Mouse (Mus musculus): ENCODE data around the gene Myo1h.

Myo1h gene

GRCm38 (mm10) chr5:114296693-114297631, 8.0 kb downstream of the Myo1h start:
- no peak for DNase-seq (ENCODE audit: low spot score)

- DNase-seq (ENCODE audit: low spot score) = no peak
These were observed 9.4 kb downstream of the Myo1h start for GRCm38 (mm10) chr5:114298212-114298894.

GRCm38 (mm10) chr5:114299156-114299855, 10.3 kb downstream of the Myo1h start:
- no peak for DNase-seq (ENCODE audit: low spot score)

DNA sequence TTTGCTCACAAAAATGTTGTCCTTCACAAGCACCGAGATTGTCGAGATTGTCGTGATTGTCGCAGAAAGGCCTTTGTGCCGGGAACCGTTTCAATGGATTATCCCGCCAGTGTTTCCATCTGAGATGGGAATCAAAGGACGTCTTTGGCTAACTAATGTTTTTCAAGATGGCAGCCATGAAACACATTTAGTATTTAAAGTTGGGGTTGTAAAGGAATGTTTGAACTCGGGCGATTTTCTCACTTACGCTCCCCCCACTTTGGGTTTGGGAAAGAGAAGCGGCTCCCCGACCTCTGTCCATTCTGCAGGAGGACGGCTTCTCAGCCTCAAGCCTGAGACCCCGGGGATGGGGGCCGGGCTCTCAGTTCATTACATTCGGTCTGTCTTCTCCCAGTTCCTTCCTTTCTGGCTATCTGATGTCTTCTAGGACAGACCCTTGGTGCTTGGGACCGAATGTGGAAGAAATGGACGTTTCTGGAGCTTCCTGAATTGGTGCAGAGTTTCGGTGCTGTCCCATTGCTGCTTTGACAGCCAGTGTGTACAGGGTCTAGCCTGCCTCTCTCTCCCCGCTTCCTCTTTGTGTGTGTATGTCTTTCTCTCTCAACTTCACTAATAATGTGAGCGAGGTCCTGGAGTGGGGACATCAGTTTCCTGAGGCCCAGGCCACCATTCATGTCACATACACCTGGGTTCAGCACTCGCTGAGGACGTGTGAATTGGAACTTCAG, 11.1 kb downstream of the Myo1h start:
- no peak for DNase-seq (ENCODE audit: low spot score)

DNA sequence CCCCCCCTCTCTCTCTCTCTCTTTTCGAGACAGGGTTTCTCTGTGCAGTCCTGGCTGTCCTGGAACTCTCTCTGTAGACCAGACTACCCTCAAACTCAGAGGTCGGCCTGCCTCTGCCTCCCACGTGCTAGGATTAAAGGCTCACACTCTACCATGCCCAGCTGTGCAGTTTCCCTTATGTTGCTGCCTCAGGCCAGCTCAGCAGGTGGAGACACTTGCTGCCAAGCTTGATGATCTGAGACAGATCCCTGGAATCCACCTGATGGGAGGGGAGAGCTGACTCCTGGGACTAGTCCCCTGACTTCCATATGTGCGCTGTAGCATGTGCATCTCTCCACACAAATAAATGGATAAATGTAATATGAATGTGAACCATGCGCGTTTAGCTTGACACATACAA, 14.2 kb downstream of the Myo1h start:
- DNase-seq (ENCODE audit: low spot score) = no peak

- DNase-seq (ENCODE audit: low spot score) = no peak
These were observed 17.5 kb downstream of the Myo1h start for GRCm38 (mm10) chr5:114306496-114306895.

- no peak for DNase-seq (ENCODE audit: low spot score)
These were observed 20.1 kb downstream of the Myo1h start for GRCm38 (mm10) chr5:114308765-114309679.

DNA sequence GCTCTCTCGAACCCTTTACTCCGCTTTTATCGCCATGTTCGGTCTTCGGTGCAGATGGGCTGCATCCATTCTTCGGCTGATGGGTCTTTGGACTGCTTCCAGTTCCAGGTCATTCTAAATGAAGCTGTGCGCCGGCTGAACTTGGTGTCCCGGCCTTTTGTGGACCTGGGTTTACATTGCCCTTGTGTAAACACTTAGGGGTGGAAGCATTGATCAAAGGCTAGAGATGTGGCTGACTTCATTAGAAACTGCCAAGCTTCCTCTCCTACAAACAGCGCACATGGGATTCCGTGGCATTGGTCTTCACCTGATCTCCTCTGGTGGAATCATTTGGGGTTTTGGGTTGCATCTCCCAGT, 20.7 kb downstream of the Myo1h start:
- DNase-seq (ENCODE audit: low spot score) = no peak

GRCm38 (mm10) chr5:114323105-114323790, 34.3 kb downstream of the Myo1h start:
- no peak for DNase-seq (ENCODE audit: low spot score)

DNA sequence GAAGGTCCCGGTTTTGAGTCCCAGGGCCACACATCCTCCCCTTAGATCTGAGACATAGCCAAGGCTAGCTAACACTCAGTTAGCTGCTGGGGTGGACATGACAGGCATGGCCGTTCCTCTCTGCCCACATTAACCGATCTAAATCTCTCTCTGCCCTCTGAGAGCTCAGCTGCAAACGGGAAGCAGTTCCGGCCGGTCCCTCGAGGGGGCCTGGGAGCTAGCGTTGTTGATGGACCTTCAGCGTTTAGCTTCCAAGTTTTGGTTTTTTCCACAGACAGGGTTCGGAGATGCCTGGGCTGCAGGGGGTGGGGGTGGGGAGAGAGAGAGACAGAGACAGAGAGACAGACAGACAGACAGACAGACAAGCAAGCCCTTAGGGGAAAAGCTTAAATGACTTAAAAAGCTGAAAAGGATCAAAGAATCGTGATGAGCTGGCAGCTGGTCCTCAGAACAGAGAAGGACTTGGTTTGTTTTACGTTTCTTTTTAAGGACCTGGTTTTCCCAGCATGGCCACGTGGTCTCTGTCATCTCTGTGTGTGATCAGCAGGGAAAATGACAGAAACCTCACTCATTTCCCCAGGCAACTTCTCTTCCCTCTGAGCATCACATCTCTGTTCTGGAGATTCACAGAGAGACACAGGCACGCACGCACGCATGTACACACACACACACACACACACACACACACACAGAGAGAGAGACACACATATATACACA, 35.0 kb downstream of the Myo1h start:
- peak; percentile 26 for DNase-seq (ENCODE audit: low spot score)

- DNase-seq (ENCODE audit: low spot score) = no peak
These were observed 54.0 kb downstream of the Myo1h start for GRCm38 (mm10) chr5:114342996-114343395.

- DNase-seq (ENCODE audit: low spot score) = no peak
These were observed 54.6 kb downstream of the Myo1h start for GRCm38 (mm10) chr5:114343612-114344011.

GRCm38 (mm10) chr5:114345538-114345937, 56.6 kb downstream of the Myo1h start:
- no peak for DNase-seq (ENCODE audit: low spot score)

- DNase-seq (ENCODE audit: low spot score) = no peak
These were observed 58.0 kb downstream of the Myo1h start for GRCm38 (mm10) chr5:114347005-114347404.

DNA sequence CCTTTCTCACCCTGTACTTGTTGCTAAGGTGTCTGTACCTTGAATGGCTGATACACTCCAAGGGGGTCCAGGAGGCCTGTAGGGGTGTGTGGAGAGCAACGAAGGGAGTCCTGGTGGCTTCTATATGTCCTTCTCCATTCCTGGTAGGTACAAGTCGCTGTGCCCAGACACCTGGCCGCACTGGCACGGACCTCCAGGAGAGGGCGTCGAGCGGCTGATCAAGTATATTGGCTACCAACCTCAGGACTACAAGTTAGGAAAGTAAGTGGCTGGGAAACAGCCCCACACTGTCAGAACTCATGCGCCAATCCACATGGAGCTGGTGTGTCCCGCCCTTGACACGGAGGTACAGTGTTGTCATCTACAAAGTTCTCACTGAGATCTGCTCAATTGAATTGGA, 62.5 kb downstream of the Myo1h start:
- no peak for DNase-seq (ENCODE audit: low spot score)

- peak; percentile 74 for DNase-seq (ENCODE audit: low spot score)
These were observed 67.4 kb downstream of the Myo1h start for GRCm38 (mm10) chr5:114356250-114356935.

- DNase-seq (ENCODE audit: low spot score) = no peak
These were observed 68.2 kb downstream of the Myo1h start for GRCm38 (mm10) chr5:114356936-114357751.

DNA sequence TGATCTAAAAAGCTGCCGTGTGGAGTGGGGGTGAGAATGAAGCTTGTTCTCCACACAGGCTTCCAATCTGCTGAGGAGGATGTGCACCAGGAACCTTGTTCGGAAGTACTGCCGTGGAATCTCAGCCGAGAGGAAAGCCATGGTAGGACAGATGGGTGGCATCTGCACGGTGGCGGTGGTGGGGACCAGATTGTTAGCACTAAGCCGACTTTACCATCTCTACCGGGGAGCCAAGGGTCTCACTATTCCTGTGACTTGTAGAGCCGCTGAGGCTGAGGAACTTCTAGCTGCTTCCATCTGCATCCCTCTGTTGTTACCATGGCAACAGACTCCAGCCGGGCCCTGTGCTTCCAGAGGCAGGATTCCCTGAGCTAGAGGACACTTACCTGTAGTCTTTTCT, 69.9 kb downstream of the Myo1h start:
- no peak for DNase-seq (ENCODE audit: low spot score)
